Mouse (Mus musculus) bone marrow, adult 2 months (tissue): Measurements from ENCODE around the gene Tead1. TPM values are rescaled to one million over a fixed set of nuclear protein-coding genes. Genes with fewer than 3 reads are reported as not detected.

ENCODE experiments used
- H3K27ac ChIP-seq: fragments of 200-500 bp; 2 replicates; pipeline ENCODE4 v1.5.1; 2012; ENCODE audit warnings: low read depth, mild to moderate bottlenecking, control low read depth, inconsistent platforms, low read length; ENCODE audit not compliant: control insufficient read depth, poor library complexity, insufficient read depth
- H3K4me1 ChIP-seq: fragments of 200-500 bp; 2 replicates; pipeline ENCODE4 v1.6.1; 2011; ENCODE audit warnings: low read length; ENCODE audit not compliant: control insufficient read depth, insufficient read depth
- H3K4me3 ChIP-seq: fragments of 200-500 bp; replicated peaks from 2 replicates; pipeline ENCODE3; 2011; ENCODE audit warnings: mild to moderate bottlenecking, low read depth, low read length, control low read depth; ENCODE audit not compliant: control insufficient read depth
- CTCF ChIP-seq: fragments of 200-500 bp; IDR thresholded peaks from 2 replicates; pipeline ENCODE4 v1.5.1; 2011; ENCODE audit warnings: low read length, control low read depth; ENCODE audit not compliant: control insufficient read depth, insufficient read depth
- POLR2A ChIP-seq: fragments of 200-500 bp; IDR thresholded peaks from 2 replicates; pipeline ENCODE4 v1.6.1; 2011; ENCODE audit warnings: low read depth, mild to moderate bottlenecking, control low read depth, low read length, borderline replicate concordance; ENCODE audit not compliant: control insufficient read depth
- WGBS: fragments of 180-500 bp; shearing (Covaris S2); methylation state at CpG from one replicate; pipeline ENCODE4 v1.1.7; 2018; 5-methylcytosine and 5-hydroxymethylcytosine counted together
- polyA plus RNA-seq: library from polyadenylated mRNA; stranded (reverse); fragments of >200 nt; gene quantifications from 2 replicates; pipeline ENCODE4 v1.2.4, GENCODE M21; 2011; ENCODE audit warnings: low replicate concordance; ENCODE audit not compliant: missing spikeins, insufficient read depth, insufficient read length

Gene Tead1
- polyA plus RNA-seq, 1 experiment, result 3.0 TPM

GRCm38 (mm10) chr7:112731584-112731983 lies 52.5 kb downstream of the Tead1 start:
- Histone ChIP-seq H3K4me1 (no peaks in the 10 kb centered on the region), H3K27ac (no peak overlapping the region), H3K4me3 (no peak overlapping the region)
- WGBS, result 86% methylated on average over 8 of the region's 8 CpGs
- TF ChIP-seq POLR2A (no peak), CTCF (no peak)

- no peaks in the 10 kb centered on the region for H3K4me1 ChIP-seq
- H3K27ac ChIP-seq, result no peak overlapping the region
- no peak for TF ChIP-seq CTCF
- TF ChIP-seq POLR2A, result no peak
- WGBS, result 57% methylated on average over 6 of the region's 6 CpGs
- no peak overlapping the region for H3K4me3 ChIP-seq
Measured at GRCm38 (mm10) chr7:112739174-112739573, 60.1 kb downstream of the Tead1 start.

GRCm38 (mm10) chr7:112741790-112742189 lies 62.7 kb downstream of the Tead1 start:
- no peaks in the 10 kb centered on the region for H3K4me1 ChIP-seq
- TF ChIP-seq CTCF (no peak), POLR2A (no peak)
- no peak overlapping the region for H3K4me3 ChIP-seq
- WGBS, result 64% methylated on average over 12 of the region's 12 CpGs
- no peak overlapping the region for H3K27ac ChIP-seq

- no peak overlapping the region for H3K27ac ChIP-seq
- WGBS, result 56% methylated on average over 7 of the region's 7 CpGs
- H3K4me1 ChIP-seq, result no peaks in the 10 kb centered on the region
- H3K4me3 ChIP-seq, result no peak overlapping the region
- TF ChIP-seq POLR2A, result no peak
- TF ChIP-seq CTCF, result no peak
Measured at GRCm38 (mm10) chr7:112743063-112743462, 63.9 kb downstream of the Tead1 start.

- H3K27ac ChIP-seq, result no peak overlapping the region
Measured at GRCm38 (mm10) chr7:112743621-112744395, 64.7 kb downstream of the Tead1 start.

GRCm38 (mm10) chr7:112747187-112747586 lies 68.1 kb downstream of the Tead1 start:
- TF ChIP-seq POLR2A (no peak), CTCF (no peak)
- Histone ChIP-seq H3K27ac (no peak overlapping the region), H3K4me1 (no peaks in the 10 kb centered on the region), H3K4me3 (no peak overlapping the region)
- WGBS, result 77% methylated on average over 3 of the region's 3 CpGs

More at GRCm38 (mm10) chr7:112743621-112744395, 64.7 kb downstream of the Tead1 start:
- no peak overlapping the region for H3K4me3 ChIP-seq
- TF ChIP-seq POLR2A (no peak), CTCF (no peak)
- H3K4me1 ChIP-seq, result no peaks in the 10 kb centered on the region
- WGBS, result 12% methylated on average over 11 of the region's 11 CpGs

- H3K27ac ChIP-seq, result no peak overlapping the region
- H3K4me3 ChIP-seq, result no peak overlapping the region
- 80% methylated on average over 3 of the region's 3 CpGs for WGBS
- no peaks in the 10 kb centered on the region for H3K4me1 ChIP-seq
- TF ChIP-seq CTCF (no peak), POLR2A (no peak)
Measured at GRCm38 (mm10) chr7:112747836-112748235, 68.7 kb downstream of the Tead1 start.

- no peak overlapping the region for H3K27ac ChIP-seq
- 73% methylated on average over 4 of the region's 4 CpGs for WGBS
- TF ChIP-seq CTCF (no peak), POLR2A (no peak)
Measured at GRCm38 (mm10) chr7:112748327-112748726, 69.2 kb downstream of the Tead1 start.

More at GRCm38 (mm10) chr7:112748327-112748726, 69.2 kb downstream of the Tead1 start:
- no peaks in the 10 kb centered on the region for H3K4me1 ChIP-seq
- H3K4me3 ChIP-seq, result no peak overlapping the region
